In the genomic region with DNA sequence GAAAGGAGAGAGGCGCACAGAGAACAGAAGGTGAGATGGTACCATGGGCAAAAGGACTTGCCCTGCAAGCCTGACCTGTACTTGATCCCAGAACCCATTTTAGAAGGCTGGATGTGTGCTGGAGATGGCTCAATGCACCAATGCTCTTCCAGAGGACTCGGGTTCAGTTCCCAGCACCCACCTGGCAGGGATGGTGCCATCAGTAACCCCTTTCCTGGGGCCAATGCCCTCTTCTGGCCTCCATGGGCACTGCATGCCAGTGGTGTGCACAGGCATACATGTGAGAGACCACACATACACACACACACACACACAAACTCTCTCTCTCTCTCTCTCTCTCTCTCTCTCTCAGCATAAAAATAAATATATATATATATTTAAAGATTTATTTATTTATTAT, we compare ENCODE assay signal across 29 mouse cellular contexts. TPM values are rescaled to one million over a fixed set of nuclear protein-coding genes. Genes with fewer than 3 reads are reported as not detected.
DNase-seq lines count a peak whose midpoint lies in the region; ATAC-seq and TF ChIP-seq lines count a peak whose summit lies in the region.
"Had no signal": no experiment of that assay in that cellular context is flagged by ENCODE, and none has a peak within 500 bp of the region (broad histone marks: within the 10 kb centered on the region; RNA-seq: fewer than 3 reads in every experiment).

No protein-coding gene starts in this region.

- H3K9ac ChIP-seq in MEL (ENCODE audit: control insufficient read depth, low read depth, low read length, poor library complexity, severe bottlenecking): no peak overlapping the region
- H3K9ac ChIP-seq in midbrain, embryonic 13.5 days (replicated peaks): no peak overlapping the region
- H3K9ac ChIP-seq: hindbrain, embryonic 13.5 days; lung, embryonic 14.5 days had no signal

- intact Hi-C loops in heart, postnatal 10 days (cut with DNase I): no loop called here

- no peaks in the 10 kb centered on the region; the same call in 1 of the 2 replicates for H3K9me3 ChIP-seq in heart, embryonic 10.5 days
- H3K9me3 ChIP-seq in MEL (replicated peaks; ENCODE audit: insufficient read depth, low read length): no peaks in the 10 kb centered on the region
- no peaks in the 10 kb centered on the region for H3K9me3 ChIP-seq in midbrain, embryonic 13.5 days
- H3K9me3 ChIP-seq: hindbrain, embryonic 13.5 days; limb, embryonic 10.5 days had no signal

- no peaks in the 10 kb centered on the region for H3K27me3 ChIP-seq in heart, embryonic 10.5 days (ENCODE audit: insufficient read depth, poor library complexity, severe bottlenecking)
- peaks cover 0 to 2% of the 10 kb centered on the region in 2 experiments for H3K27me3 ChIP-seq in MEL (ENCODE audit: control insufficient read depth in 1 of 2, insufficient read depth in 2 of 2, low read length in 2 of 2)
- H3K27me3 ChIP-seq in midbrain, embryonic 13.5 days: no peaks in the 10 kb centered on the region
- H3K27me3 ChIP-seq: hindbrain, embryonic 13.5 days had no signal

- H3K4me2 ChIP-seq in midbrain, embryonic 13.5 days (replicated peaks): no peak overlapping the region
- H3K4me2 ChIP-seq: hindbrain, embryonic 13.5 days had no signal

- TF ChIP-seq RAD21 in MEL (IDR thresholded peaks at IDR 0.05; ENCODE audit: low read depth, low read length): no peak

- H3K4me3 ChIP-seq in heart, embryonic 10.5 days: no peak overlapping the region
- no peak overlapping the region for H3K4me3 ChIP-seq in layer of hippocampus, adult 2 months
- no peak overlapping the region for H3K4me3 ChIP-seq in MEL (ENCODE audit: control insufficient read depth in 1 of 2, insufficient read depth in 1 of 2, low read depth in 2 of 2, low read length in 2 of 2)
- H3K4me3 ChIP-seq in midbrain, embryonic 13.5 days (replicated peaks): no peak overlapping the region
- H3K4me3 ChIP-seq: hindbrain, embryonic 13.5 days; limb, embryonic 10.5 days had no signal

- no peak for TF ChIP-seq POLR2A in MEL (IDR thresholded peaks at IDR 0.05; ENCODE audit: control insufficient read depth in 1 of 2, insufficient read depth in 1 of 2, low read depth in 1 of 2, low read length in 2 of 2, poor library complexity in 1 of 2)

- peaks cover 77% of the 10 kb centered on the region for H3K4me1 ChIP-seq in heart, embryonic 10.5 days
- peaks cover 2 to 35% of the 10 kb centered on the region in 2 experiments; a peak in 3 of 4 replicates for H3K4me1 ChIP-seq in MEL (ENCODE audit: control insufficient read depth in 1 of 2, insufficient read depth in 2 of 2, low read length in 2 of 2)
- H3K4me1 ChIP-seq in midbrain, embryonic 13.5 days (replicated peaks): peaks cover 26% of the 10 kb centered on the region

- peak overlapping the region; percentile 79; the same call in 1 of the 2 replicates for H3K27ac ChIP-seq in heart, embryonic 10.5 days
- H3K27ac ChIP-seq in layer of hippocampus, adult 2 months: no peak overlapping the region
- no peak overlapping the region for H3K27ac ChIP-seq in MEL (ENCODE audit: control insufficient read depth, low read depth, low read length)
- no peak overlapping the region for H3K27ac ChIP-seq in midbrain, embryonic 13.5 days
- H3K27ac ChIP-seq: hindbrain, embryonic 13.5 days; limb, embryonic 10.5 days had no signal

- ATAC-seq in midbrain, embryonic 13.5 days: no peak
- ATAC-seq: activated CD4-positive, CD25-positive, alpha-beta regulatory T cell, adult 4 months; inflammation-experienced regulatory T-cells, adult 6 months had no signal

- no peak for TF ChIP-seq EP300 in MEL (IDR thresholded peaks at IDR 0.05; ENCODE audit: low read depth in 1 of 2, low read length in 2 of 2)

- no peaks in the 10 kb centered on the region for H3K79me2 ChIP-seq in MEL (ENCODE audit: control insufficient read depth, insufficient read depth, low read length, poor library complexity)

- DNase-seq in heart, embryonic 10.5 days (ENCODE audit: low spot score): no peak
- DNase-seq in heart, adult 18-20 months: no peak
- DNase-seq in layer of hippocampus, adult 2 months (ENCODE audit: low spot score in 2 of 2): no peak
- DNase-seq in layer of hippocampus, adult 11-12 months (ENCODE audit: low spot score): no peak
- no peak for DNase-seq in MEL (ENCODE audit: low read depth, low spot score)
- peak; percentile 48 to 66 for DNase-seq in heart, postnatal 10 days
- DNase-seq: adrenal gland, postnatal 14 days; cerebellum, adult 11 months; cerebellum, postnatal 14 days; embryo, embryonic 11 days; kidney, adult 2 months; kidney, postnatal 25 days; layer of hippocampus, adult 9-11 months; lung, embryonic 14.5 days; lung, postnatal 4 days; retina, postnatal 1 day; thymus, postnatal 36 days had no signal

- WGBS in heart, embryonic 10.5 days: 96% methylated on average over 2 of the region's 2 CpGs
- 98% methylated on average over 2 of the region's 2 CpGs for WGBS in midbrain, embryonic 13.5 days

- peak; percentile 34 for TF ChIP-seq CTCF in layer of hippocampus, adult 2 months (conservative IDR thresholded peaks at IDR 0.05)
- TF ChIP-seq CTCF in MEL (IDR thresholded peaks at IDR 0.05 in 2 of 3, conservative IDR thresholded peaks at IDR 0.05 in 1 of 3; ENCODE audit: control insufficient read depth in 1 of 3, insufficient read depth in 1 of 3, low read depth in 2 of 3, low read length in 3 of 3, poor library complexity in 1 of 3, severe bottlenecking in 1 of 3): peak in 2 of 3 experiments; percentile 16 to 41; a peak in 4 of 6 replicates

- H3K36me3 ChIP-seq in heart, embryonic 10.5 days: peaks cover 7% of the 10 kb centered on the region
- peaks cover 0 to 9% of the 10 kb centered on the region in 2 experiments; a peak in 2 of 4 replicates for H3K36me3 ChIP-seq in MEL (ENCODE audit: control insufficient read depth in 1 of 2, insufficient read depth in 2 of 2, low read length in 2 of 2)
- no peaks in the 10 kb centered on the region for H3K36me3 ChIP-seq in midbrain, embryonic 13.5 days
- H3K36me3 ChIP-seq: hindbrain, embryonic 13.5 days; limb, embryonic 10.5 days had no signal

TF ChIP-seq in MEL, 35 proteins besides CTCF, POLR2A, EP300 and RAD21:
- TF ChIP-seq TAL1 (IDR thresholded peaks at IDR 0.05; ENCODE audit: low read length) (no peak), USF2 (IDR thresholded peaks at IDR 0.05; ENCODE audit: borderline replicate concordance in 1 of 2, insufficient read depth in 1 of 2, low read depth in 1 of 2, low read length in 2 of 2) (no peak)

RNA-seq across cellular contexts. Expression of a gene that starts 7.0 kb away (rescaled TPM):
- 2,022 and 5,104 TPM in 2 replicates for polyA plus RNA-seq in heart, embryonic 10.5 days (2016; fragmentation: Nextera tagmentation; extraction: Ambion mirVana)
- total RNA-seq in heart, adult 18-20 months (2021): 1,000 to 10,000 TPM; 1,849 to 2,242 TPM
- total RNA-seq in layer of hippocampus, adult 2 months (2021): 1 to 10 TPM; 8.3 TPM
- not detected in 2 replicates for total RNA-seq in MEL (2012; rRNA removed)
- polyA plus RNA-seq in MEL (2012; ENCODE audit: insufficient read depth in 1 of 2, insufficient read length in 2 of 2, low read depth in 1 of 2, low replicate concordance in 2 of 2, missing spikeins in 1 of 2): not detected
- total RNA-seq in heart, postnatal 10 days (2021): 1,000 to 10,000 TPM; 1,842 to 1,858 TPM
- polyA plus RNA-seq in midbrain, embryonic 13.5 days (2015; fragmentation: Nextera tagmentation; extraction: Ambion mirVana): 4.6 and 5.3 TPM in 2 replicates
- total RNA-seq: monocyte, adult 5-6 weeks had no signal
- polyA plus RNA-seq: activated CD4-positive, CD25-positive, alpha-beta regulatory T cell, adult 4 months; inflammation-experienced regulatory T-cells, adult 6 months; liver, adult 2 months had no signal

RNA-seq across cellular contexts. Expression of a gene that starts 13.8 kb away (rescaled TPM):
- 73.7 and 88.8 TPM in 2 replicates for polyA plus RNA-seq in heart, embryonic 10.5 days (2016; fragmentation: Nextera tagmentation; extraction: Ambion mirVana)
- total RNA-seq in heart, adult 18-20 months (2021): 10 to 100 TPM; 27.7 to 31.1 TPM
- total RNA-seq in layer of hippocampus, adult 2 months (2021): 10 to 100 TPM; 30.3 to 34.9 TPM
- total RNA-seq in MEL (2012; rRNA removed): 138 and 148 TPM in 2 replicates
- 100 to 1,000 TPM in 1 of 2 experiments, not detected in 1; 140 TPM for polyA plus RNA-seq in MEL (2012; ENCODE audit: insufficient read depth in 1 of 2, insufficient read length in 2 of 2, low read depth in 1 of 2, low replicate concordance in 2 of 2, missing spikeins in 1 of 2)
- 10 to 100 TPM; 30.6 to 33.9 TPM for total RNA-seq in heart, postnatal 10 days (2021)
- polyA plus RNA-seq in midbrain, embryonic 13.5 days (2015; fragmentation: Nextera tagmentation; extraction: Ambion mirVana): 60.4 and 62.7 TPM in 2 replicates

RNA-seq across cellular contexts. Expression of a gene that starts 24.7 kb away (rescaled TPM):
- polyA plus RNA-seq in heart, embryonic 10.5 days (2016; fragmentation: Nextera tagmentation; extraction: Ambion mirVana): not detected in 2 replicates
- total RNA-seq in heart, adult 18-20 months (2021): not detected
- not detected for total RNA-seq in layer of hippocampus, adult 2 months (2021)
- not detected in 2 replicates for total RNA-seq in MEL (2012; rRNA removed)
- polyA plus RNA-seq in MEL (2012; ENCODE audit: insufficient read depth in 1 of 2, insufficient read length in 2 of 2, low read depth in 1 of 2, low replicate concordance in 2 of 2, missing spikeins in 1 of 2): not detected
- total RNA-seq in heart, postnatal 10 days (2021): not detected
- polyA plus RNA-seq in midbrain, embryonic 13.5 days (2015; fragmentation: Nextera tagmentation; extraction: Ambion mirVana): not detected in 2 replicates
- total RNA-seq: adrenal gland, postnatal 14 days; gastrocnemius, adult 18-20 months; left cerebral cortex, adult 8-10 months; liver, adult 2 months; monocyte, adult 5-6 weeks had no signal
- polyA plus RNA-seq: activated CD4-positive, CD25-positive, alpha-beta regulatory T cell, adult 4 months; embryonic facial prominence, embryonic 14.5 days; gonadal fat pad, adult 2 months; hindbrain, embryonic 13.5 days; inflammation-experienced regulatory T-cells, adult 6 months; kidney, adult 2 months; limb, embryonic 10.5 days; liver, adult 2 months; lung, embryonic 14.5 days; neural tube, embryonic 11.5 days had no signal

RNA-seq across cellular contexts. Expression of a gene that starts 34.7 kb away (rescaled TPM):
- polyA plus RNA-seq in heart, embryonic 10.5 days (2016; fragmentation: Nextera tagmentation; extraction: Ambion mirVana): 2,034 and 3,157 TPM in 2 replicates
- over 10,000 TPM; 21,244 to 21,975 TPM for total RNA-seq in heart, adult 18-20 months (2021)
- 1 to 10 TPM; 2.5 to 3.0 TPM for total RNA-seq in layer of hippocampus, adult 2 months (2021)
- not detected in 2 replicates for total RNA-seq in MEL (2012; rRNA removed)
- polyA plus RNA-seq in MEL (2012; ENCODE audit: insufficient read depth in 1 of 2, insufficient read length in 2 of 2, low read depth in 1 of 2, low replicate concordance in 2 of 2, missing spikeins in 1 of 2): not detected
- over 10,000 TPM; 20,580 to 20,870 TPM for total RNA-seq in heart, postnatal 10 days (2021)
- polyA plus RNA-seq in midbrain, embryonic 13.5 days (2015; fragmentation: Nextera tagmentation; extraction: Ambion mirVana): 0.75 and 1.3 TPM in 2 replicates
- total RNA-seq: liver, adult 2 months; monocyte, adult 5-6 weeks had no signal
- polyA plus RNA-seq: activated CD4-positive, CD25-positive, alpha-beta regulatory T cell, adult 4 months; gonadal fat pad, adult 2 months; inflammation-experienced regulatory T-cells, adult 6 months had no signal

Comparison
In these comparisons a context has a peak if more than half of its experiments do, and no peak if none do; other contexts are left out.
1. DNase-seq: peak in heart, postnatal 10 days (2 of 2); none in heart, embryonic 10.5 days (single experiment), heart, adult 18-20 months (0 of 2), layer of hippocampus, adult 2 months (0 of 2), layer of hippocampus, adult 11-12 months (single experiment) and MEL (single experiment).
2. RNA of a gene that starts 7.0 kb away (total RNA-seq): 1,849 to 2,242 TPM in heart, adult 18-20 months and 1,842 to 1,858 TPM in heart, postnatal 10 days; 8.3 TPM in layer of hippocampus, adult 2 months and not detected in MEL; every median in the first group is over 100 times any median in the second.